22 mouse cellular contexts compared by ENCODE assay signal in the genomic region with DNA sequence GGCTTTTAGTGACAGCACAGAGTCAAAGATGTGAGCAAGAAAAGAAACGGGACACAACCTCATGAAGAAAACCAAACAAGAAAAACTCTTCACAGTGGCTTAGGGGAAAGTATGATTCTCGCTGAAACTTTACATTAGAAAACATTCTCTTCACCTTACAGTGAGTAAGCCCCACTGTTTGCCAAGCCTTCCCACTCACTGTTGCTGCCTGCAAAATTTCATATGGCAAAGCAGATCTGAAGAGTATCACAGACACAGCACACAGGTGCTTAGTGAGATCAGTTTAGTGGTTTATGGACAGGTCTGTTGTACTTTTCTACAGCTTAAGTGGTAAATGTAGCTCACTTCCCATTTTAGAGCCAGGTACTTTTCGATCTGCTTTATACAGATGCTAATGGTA. TPM values are rescaled to one million over a fixed set of nuclear protein-coding genes. Genes with fewer than 3 reads are reported as not detected.
"Had no signal": no experiment of that assay in that cellular context is flagged by ENCODE, and none has a peak within 500 bp of the region (broad histone marks: within the 10 kb centered on the region; RNA-seq: fewer than 3 reads in every experiment).

No protein-coding gene starts in this region.

- DNase-seq: cerebellum, adult 8-10 months; cerebellum, adult 9-10 months; cerebellum, adult 9-11 months; cerebellum, postnatal 10 days; cerebellum, postnatal 14 days; cerebellum, postnatal 25 days; cerebellum, postnatal 36 days; embryo, embryonic 11 days; forebrain, postnatal 0 days; gastrocnemius, adult 2 months; gastrocnemius, postnatal 10 days; gastrocnemius, postnatal 14 days; gastrocnemius, postnatal 25 days; gastrocnemius, postnatal 36 days; heart, adult 11 months; heart, adult 18-20 months; heart, adult 2 months had no signal

- ATAC-seq: forebrain, embryonic 13.5 days; forebrain, embryonic 14.5 days; forebrain, embryonic 15.5 days; forebrain, embryonic 16.5 days; forebrain, postnatal 0 days had no signal

RNA-seq across cellular contexts. Expression of gene Mfsd6, which starts 20.2 kb away (rescaled TPM):
- polyA plus RNA-seq: erythroblast, embryonic 14.5 days had no signal
